Mouse (Mus musculus): Measurements from ENCODE around the gene Krtap19-1. TPM values are rescaled to one million over a fixed set of nuclear protein-coding genes. Genes with fewer than 3 reads are reported as not detected.

Krtap19-1 gene
- polyA plus RNA-seq (2014; fragmentation: Illumina TruSeq; extraction: RNeasy Lipid Tissue Mini Kit (QIAGEN cat#74804); ENCODE audit: low read depth, low replicate concordance) = not detected

DNA sequence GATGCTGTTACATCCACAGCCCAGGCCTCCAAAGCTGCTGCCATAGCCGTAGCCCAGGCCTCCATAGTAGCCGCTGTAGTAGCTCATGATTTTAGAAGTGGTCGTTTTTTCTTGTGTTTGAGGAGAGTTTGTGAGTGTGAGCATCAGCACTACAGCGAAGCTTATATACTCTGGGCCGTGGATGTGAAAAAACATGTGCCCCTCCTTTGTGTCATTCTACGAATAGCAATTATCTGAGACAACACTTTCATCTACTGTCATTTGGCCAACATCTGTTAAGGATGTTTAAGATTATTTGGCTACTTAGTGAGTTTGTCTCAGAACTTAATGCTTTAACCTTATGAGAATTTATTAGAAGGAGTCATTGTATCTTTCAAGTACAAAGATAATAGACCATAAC, at the start of gene Krtap19-1:
Krtap19-1 (minus strand) TSS at position 101 of the 400 bp plus-strand sequence.

DNA sequence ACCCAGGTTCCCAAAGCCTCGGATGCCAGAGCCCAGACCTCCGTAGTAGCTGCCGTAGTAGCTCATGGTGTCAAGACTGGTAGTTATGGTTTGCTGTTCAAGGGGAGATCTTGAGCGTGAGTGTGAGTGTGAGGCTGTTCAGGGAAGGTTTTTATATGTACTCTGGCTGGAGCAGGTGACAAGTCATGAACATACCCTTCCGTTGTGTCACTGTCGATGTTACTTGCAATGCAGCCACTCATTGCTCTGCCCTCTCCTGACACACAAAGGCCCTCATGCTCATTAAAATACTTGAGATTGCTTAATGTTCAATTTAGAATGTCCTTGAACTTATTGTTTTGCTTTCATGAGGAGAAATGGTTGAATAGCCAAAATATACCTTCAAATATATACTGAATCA, 27.1 kb upstream of the Krtap19-1 start, which contains the start of gene Krtap19-5:
Krtap19-5 (minus strand) TSS at position 101 of the 400 bp plus-strand sequence.

DNA sequence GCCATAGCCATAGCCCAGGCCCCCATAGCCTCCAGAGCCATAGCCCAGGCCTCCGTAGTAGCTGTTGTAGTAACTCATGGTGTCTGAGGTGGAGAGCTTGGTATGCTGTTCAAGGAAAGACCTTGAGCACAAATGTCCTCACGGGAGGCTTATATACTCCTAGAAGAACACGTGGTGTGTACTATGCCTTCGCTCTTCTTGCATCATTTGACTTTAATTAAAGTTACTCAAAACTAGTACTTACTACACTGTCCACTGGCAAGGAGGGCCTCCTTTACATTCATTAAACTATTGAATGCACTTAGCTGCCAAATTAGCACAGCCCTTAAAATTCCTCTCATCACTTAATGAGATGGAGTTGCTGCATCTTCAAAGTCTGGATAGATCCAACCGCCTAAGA, 15.8 kb upstream of the Krtap19-1 start, which contains the start of gene Krtap19-4:
Krtap19-4 (minus strand) TSS at position 101 of the 400 bp plus-strand sequence.

DNA sequence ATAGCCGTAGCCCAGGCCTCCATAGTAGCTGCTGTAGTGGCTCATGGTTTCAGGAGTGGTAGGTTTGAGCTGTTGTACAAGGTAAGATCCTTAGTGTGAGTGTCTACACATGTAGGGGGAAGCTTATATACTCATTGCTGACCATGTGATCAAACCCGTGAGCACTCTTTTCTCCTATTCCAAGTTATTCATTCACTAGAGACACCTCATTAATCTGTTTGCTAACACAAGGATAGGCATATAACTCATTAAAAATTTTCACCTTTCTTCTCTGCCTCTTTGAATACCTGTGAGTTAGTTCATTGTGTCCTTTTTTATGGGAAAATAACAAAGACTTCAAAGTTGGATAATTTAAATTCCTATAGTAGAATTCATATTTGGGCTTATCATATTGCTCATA, 8.7 kb upstream of the Krtap19-1 start, which contains the start of gene Krtap19-3:
Krtap19-3 (minus strand) TSS at position 101 of the 400 bp plus-strand sequence.

DNA sequence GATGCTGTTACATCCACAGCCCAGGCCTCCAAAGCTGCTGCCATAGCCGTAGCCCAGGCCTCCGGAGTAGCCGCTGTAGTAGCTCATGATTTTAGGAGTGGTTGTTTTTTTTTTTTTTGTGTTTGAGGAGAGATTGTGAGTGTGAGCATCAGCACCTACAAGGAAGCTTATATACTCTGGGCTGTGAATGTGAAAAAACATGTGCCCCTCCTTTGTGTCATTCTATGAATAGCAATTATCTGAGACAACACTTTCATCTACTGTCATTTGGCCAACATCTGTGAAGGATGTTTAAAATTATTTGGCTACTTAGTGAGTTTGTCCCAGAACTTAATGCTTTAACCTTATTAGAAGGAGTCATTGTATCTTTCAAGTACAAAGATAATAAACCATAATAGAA, 5.0 kb upstream of the Krtap19-1 start, which contains the start of gene Krtap19-2:
Krtap19-2 (minus strand) TSS at position 101 of the 400 bp plus-strand sequence.

DNA sequence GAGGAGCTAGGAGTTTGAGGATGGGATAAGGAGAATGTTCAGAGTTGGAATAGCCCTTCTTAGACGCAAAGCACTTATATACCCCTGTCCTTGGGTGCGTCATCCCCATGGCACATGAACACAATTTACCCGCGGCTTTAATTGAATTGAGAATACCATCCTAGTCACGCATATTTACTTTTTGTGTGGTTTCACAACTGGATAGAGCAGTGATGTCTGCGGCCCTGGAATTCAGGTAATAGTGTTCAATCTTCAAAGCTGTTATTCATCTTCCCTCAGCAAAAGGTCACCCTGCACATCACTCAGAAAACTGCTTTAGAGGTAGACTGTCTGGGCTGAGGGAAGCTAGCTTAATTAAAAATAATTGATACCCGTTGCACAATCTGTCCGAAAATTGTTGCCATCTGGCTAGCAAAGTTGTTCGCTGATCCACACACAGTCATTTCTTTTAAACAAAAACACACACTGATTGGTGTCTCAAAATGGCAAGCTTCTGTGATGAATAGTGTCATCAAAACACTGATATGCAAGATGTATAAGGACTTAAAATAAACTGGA, 43.0 kb downstream of the Krtap19-1 start, which contains the start of gene Krtap14:
Krtap14 (minus strand) TSS at position 51 of the 558 bp plus-strand sequence.

DNA sequence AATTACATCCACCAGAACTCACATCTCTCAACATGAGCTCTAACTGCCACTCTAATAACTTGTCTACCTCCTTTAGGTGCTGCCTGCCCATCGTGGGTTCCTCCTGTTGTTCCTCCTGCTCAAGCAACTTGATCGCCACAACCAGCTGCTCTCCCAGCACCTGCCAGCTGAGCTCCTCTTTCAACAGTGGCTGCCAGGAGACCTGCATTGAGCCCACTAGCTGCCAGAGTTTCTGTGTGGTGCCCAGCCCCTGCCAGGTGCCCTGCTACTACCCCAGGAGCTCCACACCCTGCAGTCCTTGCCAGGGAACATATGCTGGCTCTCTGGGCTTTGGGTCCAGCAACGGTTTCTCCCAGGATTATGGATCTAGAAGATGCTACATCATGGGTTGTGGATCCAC, 49.1 kb downstream of the Krtap19-1 start, which contains the start of gene Krtap15:
Krtap15 (plus strand) TSS at position 150 of the 400 bp plus-strand sequence.

Other genes with a start within 250 kb of the Krtap19-1 start
- gene 2310079G19Rik, start 241.7 kb downstream of the Krtap19-1 start, polyA plus RNA-seq (2014; fragmentation: Illumina TruSeq; extraction: RNeasy Lipid Tissue Mini Kit (QIAGEN cat#74804); ENCODE audit: low read depth, low replicate concordance) = not detected
- not detected for gene Krtap26-1, start 221.6 kb downstream of the Krtap19-1 start, polyA plus RNA-seq (2014; fragmentation: Illumina TruSeq; extraction: RNeasy Lipid Tissue Mini Kit (QIAGEN cat#74804); ENCODE audit: low read depth, low replicate concordance)
- gene Krtap27-1, start 197.7 kb downstream of the Krtap19-1 start, polyA plus RNA-seq (2014; fragmentation: Illumina TruSeq; extraction: RNeasy Lipid Tissue Mini Kit (QIAGEN cat#74804); ENCODE audit: low read depth, low replicate concordance) = not detected
- gene 2310061N02Rik, start 161.4 kb downstream of the Krtap19-1 start, polyA plus RNA-seq (2014; fragmentation: Illumina TruSeq; extraction: RNeasy Lipid Tissue Mini Kit (QIAGEN cat#74804); ENCODE audit: low read depth, low replicate concordance) = not detected
- gene Krtap13-1, start 140.5 kb downstream of the Krtap19-1 start, polyA plus RNA-seq (2014; fragmentation: Illumina TruSeq; extraction: RNeasy Lipid Tissue Mini Kit (QIAGEN cat#74804); ENCODE audit: low read depth, low replicate concordance) = not detected
- not detected for gene Krtap13, start 117.8 kb downstream of the Krtap19-1 start, polyA plus RNA-seq (2014; fragmentation: Illumina TruSeq; extraction: RNeasy Lipid Tissue Mini Kit (QIAGEN cat#74804); ENCODE audit: low read depth, low replicate concordance)
- gene 2310034C09Rik, start 110.6 kb downstream of the Krtap19-1 start, polyA plus RNA-seq (2014; fragmentation: Illumina TruSeq; extraction: RNeasy Lipid Tissue Mini Kit (QIAGEN cat#74804); ENCODE audit: low read depth, low replicate concordance) = not detected
- gene 2310057N15Rik, start 95.2 kb downstream of the Krtap19-1 start, polyA plus RNA-seq (2014; fragmentation: Illumina TruSeq; extraction: RNeasy Lipid Tissue Mini Kit (QIAGEN cat#74804); ENCODE audit: low read depth, low replicate concordance) = not detected
- gene Gm5965, start 91.5 kb downstream of the Krtap19-1 start, polyA plus RNA-seq (2014; fragmentation: Illumina TruSeq; extraction: RNeasy Lipid Tissue Mini Kit (QIAGEN cat#74804); ENCODE audit: low read depth, low replicate concordance) = not detected
- gene Gm20741, start 57.2 kb downstream of the Krtap19-1 start, polyA plus RNA-seq (2014; fragmentation: Illumina TruSeq; extraction: RNeasy Lipid Tissue Mini Kit (QIAGEN cat#74804); ENCODE audit: low read depth, low replicate concordance) = not detected
- gene Krtap15, start 49.2 kb downstream of the Krtap19-1 start, polyA plus RNA-seq (2014; fragmentation: Illumina TruSeq; extraction: RNeasy Lipid Tissue Mini Kit (QIAGEN cat#74804); ENCODE audit: low read depth, low replicate concordance) = not detected
- not detected for gene Krtap14, start 43.3 kb downstream of the Krtap19-1 start, polyA plus RNA-seq (2014; fragmentation: Illumina TruSeq; extraction: RNeasy Lipid Tissue Mini Kit (QIAGEN cat#74804); ENCODE audit: low read depth, low replicate concordance)
- not detected for gene Krtap19-2, start 4.9 kb upstream of the Krtap19-1 start, polyA plus RNA-seq (2014; fragmentation: Illumina TruSeq; extraction: RNeasy Lipid Tissue Mini Kit (QIAGEN cat#74804); ENCODE audit: low read depth, low replicate concordance)
- gene Krtap19-3, start 8.6 kb upstream of the Krtap19-1 start, polyA plus RNA-seq (2014; fragmentation: Illumina TruSeq; extraction: RNeasy Lipid Tissue Mini Kit (QIAGEN cat#74804); ENCODE audit: low read depth, low replicate concordance) = not detected
- gene Krtap19-4, start 15.7 kb upstream of the Krtap19-1 start, polyA plus RNA-seq (2014; fragmentation: Illumina TruSeq; extraction: RNeasy Lipid Tissue Mini Kit (QIAGEN cat#74804); ENCODE audit: low read depth, low replicate concordance) = not detected
- not detected for gene Krtap19-5, start 27.0 kb upstream of the Krtap19-1 start, polyA plus RNA-seq (2014; fragmentation: Illumina TruSeq; extraction: RNeasy Lipid Tissue Mini Kit (QIAGEN cat#74804); ENCODE audit: low read depth, low replicate concordance)
- gene Krtap19-9b, start 62.9 kb upstream of the Krtap19-1 start, polyA plus RNA-seq (2014; fragmentation: Illumina TruSeq; extraction: RNeasy Lipid Tissue Mini Kit (QIAGEN cat#74804); ENCODE audit: low read depth, low replicate concordance) = not detected
- not detected for gene Krtap16-3, start 93.5 kb upstream of the Krtap19-1 start, polyA plus RNA-seq (2014; fragmentation: Illumina TruSeq; extraction: RNeasy Lipid Tissue Mini Kit (QIAGEN cat#74804); ENCODE audit: low read depth, low replicate concordance)
- not detected for gene Krtap22-2, start 141.3 kb upstream of the Krtap19-1 start, polyA plus RNA-seq (2014; fragmentation: Illumina TruSeq; extraction: RNeasy Lipid Tissue Mini Kit (QIAGEN cat#74804); ENCODE audit: low read depth, low replicate concordance)
- gene Gm10229, start 145.9 kb upstream of the Krtap19-1 start, polyA plus RNA-seq (2014; fragmentation: Illumina TruSeq; extraction: RNeasy Lipid Tissue Mini Kit (QIAGEN cat#74804); ENCODE audit: low read depth, low replicate concordance) = not detected
- gene Krtap6-1, start 162.3 kb upstream of the Krtap19-1 start, polyA plus RNA-seq (2014; fragmentation: Illumina TruSeq; extraction: RNeasy Lipid Tissue Mini Kit (QIAGEN cat#74804); ENCODE audit: low read depth, low replicate concordance) = not detected
- gene Gm10228, start 172.1 kb upstream of the Krtap19-1 start, polyA plus RNA-seq (2014; fragmentation: Illumina TruSeq; extraction: RNeasy Lipid Tissue Mini Kit (QIAGEN cat#74804); ENCODE audit: low read depth, low replicate concordance) = not detected
- gene Krtap6-5, start 178.5 kb upstream of the Krtap19-1 start, polyA plus RNA-seq (2014; fragmentation: Illumina TruSeq; extraction: RNeasy Lipid Tissue Mini Kit (QIAGEN cat#74804); ENCODE audit: low read depth, low replicate concordance) = not detected
- not detected for gene 1110025L11Rik, start 194.6 kb upstream of the Krtap19-1 start, polyA plus RNA-seq (2014; fragmentation: Illumina TruSeq; extraction: RNeasy Lipid Tissue Mini Kit (QIAGEN cat#74804); ENCODE audit: low read depth, low replicate concordance)
- not detected for gene Krtap6-3, start 214.6 kb upstream of the Krtap19-1 start, polyA plus RNA-seq (2014; fragmentation: Illumina TruSeq; extraction: RNeasy Lipid Tissue Mini Kit (QIAGEN cat#74804); ENCODE audit: low read depth, low replicate concordance)